Mouse (Mus musculus) kidney, postnatal 0 days (tissue): ENCODE data around the gene Hpca. TPM values are rescaled to one million over a fixed set of nuclear protein-coding genes. Genes with fewer than 3 reads are reported as not detected.

Experiments used
- ATAC-seq: fragments of 200-750 bp; cut with Nextera tagmentation; replicated peaks from 2 replicates; pipeline ENCODE4 v1.8.0; 2017; ENCODE audit warnings: low read depth, moderate number of reproducible peaks, moderate TSS enrichment, moderate library complexity; ENCODE audit not compliant: low FRiP score
- DNase-seq: peaks from one replicate; pipeline ENCODE4 v3.0.0-alpha.2; 2016; ENCODE audit warnings: low spot score
- H3K27ac ChIP-seq: fragments of 300-500 bp; sonication (generic); 2 replicates; pipeline ENCODE4 v1.5.1; 2014; ENCODE audit warnings: mild to moderate bottlenecking
- H3K27me3 ChIP-seq: fragments of 300-500 bp; sonication (generic); 2 replicates; pipeline ENCODE4 v1.6.1; 2014; ENCODE audit warnings: low read length, mixed read lengths; ENCODE audit not compliant: insufficient read depth
- H3K36me3 ChIP-seq: fragments of 300-500 bp; sonication (generic); 2 replicates; pipeline ENCODE4 v1.6.1; 2014; ENCODE audit warnings: low read length, mixed read lengths; ENCODE audit not compliant: insufficient read depth
- H3K4me1 ChIP-seq: fragments of 300-500 bp; sonication (generic); replicated peaks from 2 replicates; pipeline ENCODE4 v1.6.1; 2014; ENCODE audit warnings: antibody characterized with exemption, low read length, mixed read lengths; ENCODE audit not compliant: insufficient read depth
- H3K4me2 ChIP-seq: fragments of 300-500 bp; sonication (generic); 2 replicates; pipeline ENCODE4 v1.6.1; 2014; ENCODE audit warnings: mild to moderate bottlenecking, low read length, moderate library complexity, mixed read lengths
- H3K4me3 ChIP-seq: fragments of 300-500 bp; sonication (generic); replicated peaks from 2 replicates; pipeline ENCODE4 v1.5.1; 2014; ENCODE audit warnings: low read depth, low read length
- H3K9ac ChIP-seq: fragments of 300-500 bp; sonication (generic); 2 replicates; pipeline ENCODE4 v1.6.1; 2014; ENCODE audit warnings: low read depth, low read length
- H3K9me3 ChIP-seq: fragments of 300-500 bp; sonication (generic); replicated peaks from 2 replicates; pipeline ENCODE4 v1.6.1; 2016; ENCODE audit warnings: low read length, inconsistent platforms, mixed read lengths
- CTCF ChIP-seq: IDR thresholded peaks from 2 replicates; pipeline ENCODE4 v1.5.1; 2016; ENCODE audit warnings: antibody characterized with exemption, low read depth, mild to moderate bottlenecking, moderate library complexity
- WGBS: fragments of 180-500 bp; shearing (Covaris S2); extraction: QIAGEN DNeasy Blood & Tissue Kit; methylation state at CpG from one replicate; pipeline ENCODE4 v1.1.7; 2014; 5-methylcytosine and 5-hydroxymethylcytosine counted together
- polyA plus RNA-seq: library from polyadenylated mRNA; unstranded; fragments of >200 nt; fragmentation: Nextera tagmentation; extraction: Ambion mirVana; gene quantifications from 2 replicates; pipeline ENCODE4 v1.2.1, GENCODE M21; 2015

The Hpca gene
- polyA plus RNA-seq, 1 experiment from 2014 or later: 1.0 TPM

DNA sequence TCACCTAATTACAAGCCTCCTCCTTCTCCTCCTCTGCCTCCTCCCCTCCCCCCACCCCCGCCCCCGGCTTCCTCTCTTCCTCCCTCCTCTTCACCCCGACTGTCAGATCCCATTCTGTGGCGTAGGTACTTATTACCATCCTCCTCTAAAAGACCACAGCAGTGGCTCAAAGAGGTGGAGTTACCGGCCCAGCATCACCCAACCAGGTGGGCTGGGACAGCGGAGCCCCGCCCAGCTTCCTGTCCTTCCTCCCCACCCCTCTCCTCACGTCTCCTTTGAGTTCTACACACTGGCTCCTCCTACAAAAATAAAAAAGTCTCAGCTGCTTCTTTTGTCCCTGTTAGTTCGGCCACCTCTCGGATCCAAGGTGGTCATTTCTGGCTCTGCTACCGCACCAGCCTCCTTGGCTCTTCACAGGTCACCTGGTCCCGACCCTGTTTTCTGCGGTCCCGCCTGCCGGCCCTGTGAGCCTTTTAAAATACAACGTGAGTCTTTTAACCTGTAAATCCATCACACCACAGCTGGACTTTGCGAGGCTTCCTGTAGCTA is 9.0 kb upstream of the Hpca start:
- Histone ChIP-seq H3K27ac (peak overlapping the region; percentile 67), H3K4me2 (peak overlapping the region; percentile 56), H3K4me3 (peak overlapping the region; percentile 27), H3K36me3 (no peaks in the 10 kb centered on the region), H3K4me1 (peaks cover 13% of the 10 kb centered on the region), H3K9ac (peak overlapping the region; percentile 14; the same call in 1 of the 2 replicates), H3K27me3 (0 out of 2 replicates have a peak, but pooled peaks cover 1% of the 10 kb centered on the region), H3K9me3 (no peaks in the 10 kb centered on the region)
- peak; percentile 88 for DNase-seq
- peak; percentile 83 for ATAC-seq
- 3% methylated on average over 17 of the region's 17 CpGs for WGBS
- no peak for TF ChIP-seq CTCF

DNA sequence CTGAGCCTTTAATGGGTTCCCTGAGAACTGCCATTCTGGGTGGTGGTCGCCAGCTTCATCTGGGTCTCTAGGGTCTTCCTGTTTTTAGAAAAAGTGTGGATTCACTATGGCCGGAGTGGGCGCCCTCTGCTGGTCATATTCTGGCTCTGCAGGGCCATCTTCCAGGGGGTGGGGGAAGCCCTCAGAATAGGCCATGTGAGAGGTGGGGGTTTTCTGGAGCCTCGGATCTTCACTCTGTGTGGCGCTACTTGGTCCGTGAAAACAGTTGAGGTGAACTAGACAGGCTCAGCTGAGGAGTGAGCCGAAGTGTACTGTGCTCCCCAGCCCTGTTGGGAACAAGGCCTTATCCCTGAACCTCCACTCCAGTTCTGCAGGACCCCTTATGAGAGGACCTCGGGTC is 8.3 kb upstream of the Hpca start:
- ATAC-seq (peak; percentile 37; the same call in 1 of the 2 replicates), DNase-seq (peak; percentile 70)
- H3K4me2 ChIP-seq: peak overlapping the region; percentile 56
- H3K4me1 ChIP-seq: peaks cover 17% of the 10 kb centered on the region
- 0 out of 2 replicates have a peak overlapping the region, but pooled peaks have one; percentile 27 for H3K4me3 ChIP-seq
- H3K27ac ChIP-seq: peak overlapping the region; percentile 67; the same call in 1 of the 2 replicates
- no peaks in the 10 kb centered on the region for H3K27me3 ChIP-seq
- 4% methylated on average over 8 of the region's 8 CpGs for WGBS
- no peaks in the 10 kb centered on the region for H3K36me3 ChIP-seq
- peak; percentile 88 for TF ChIP-seq CTCF
- no peaks in the 10 kb centered on the region for H3K9me3 ChIP-seq
- peak overlapping the region; percentile 14; the same call in 1 of the 2 replicates for H3K9ac ChIP-seq

GRCm38 (mm10) chr4:129129387-129129786 is 7.6 kb upstream of the Hpca start:
- no peak overlapping the region for H3K4me3 ChIP-seq
- no peak overlapping the region for H3K4me2 ChIP-seq
- DNase-seq: peak; percentile 35
- no peak for TF ChIP-seq CTCF
- no peaks in the 10 kb centered on the region for H3K27me3 ChIP-seq
- no peaks in the 10 kb centered on the region for H3K36me3 ChIP-seq
- H3K9me3 ChIP-seq: no peaks in the 10 kb centered on the region
- ATAC-seq: no peak
- H3K27ac ChIP-seq: no peak overlapping the region
- no peak overlapping the region for H3K9ac ChIP-seq
- 17% methylated on average over 9 of the region's 9 CpGs for WGBS
- H3K4me1 ChIP-seq: peaks cover 20% of the 10 kb centered on the region

DNA sequence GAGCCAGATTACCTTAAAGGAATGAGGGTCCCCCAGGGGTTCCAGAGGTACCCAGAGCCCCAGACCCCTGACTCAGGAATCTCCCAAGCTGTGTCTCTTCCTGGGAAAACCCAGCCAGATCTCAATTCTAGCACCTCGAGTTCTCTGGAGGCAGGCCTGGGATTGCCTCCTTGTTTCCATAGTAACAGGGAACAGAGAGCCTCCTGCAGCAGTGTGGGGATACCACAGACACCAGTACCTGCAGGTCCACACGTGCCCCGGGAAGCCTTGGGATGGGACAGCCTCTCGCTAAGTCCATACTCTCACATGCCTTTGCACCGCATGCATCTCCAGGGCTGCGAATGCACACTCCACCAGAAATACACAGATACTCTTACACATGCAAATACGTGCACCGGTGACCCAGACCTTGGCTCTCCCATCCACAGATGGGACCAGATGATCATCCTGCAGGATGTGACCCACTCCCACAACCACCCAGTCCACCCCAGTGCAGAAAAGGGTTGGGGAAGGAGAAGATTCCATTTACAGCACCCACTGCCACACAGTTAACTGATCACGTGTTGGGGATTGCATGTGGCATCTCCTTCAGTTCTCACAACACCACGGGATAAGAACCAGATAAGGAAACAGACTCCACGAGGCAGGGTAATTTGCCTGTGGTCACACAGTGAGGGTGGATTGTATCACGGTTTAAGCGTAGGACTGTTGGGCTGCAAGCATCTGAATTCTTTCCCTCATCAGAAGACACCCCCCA is 6.9 kb upstream of the Hpca start:
- H3K4me3 ChIP-seq: no peak overlapping the region
- no peak overlapping the region for H3K4me2 ChIP-seq
- 47% methylated on average over 13 of the region's 13 CpGs for WGBS
- H3K9me3 ChIP-seq: no peaks in the 10 kb centered on the region
- ATAC-seq: no peak
- H3K27ac ChIP-seq: no peak overlapping the region
- no peaks in the 10 kb centered on the region for H3K36me3 ChIP-seq
- TF ChIP-seq CTCF: no peak
- H3K9ac ChIP-seq: no peak overlapping the region
- no peak for DNase-seq
- peaks cover 20% of the 10 kb centered on the region for H3K4me1 ChIP-seq
- H3K27me3 ChIP-seq: no peaks in the 10 kb centered on the region

GRCm38 (mm10) chr4:129125736-129126451 is 4.1 kb upstream of the Hpca start:
- H3K36me3 ChIP-seq: no peaks in the 10 kb centered on the region
- H3K9ac ChIP-seq: no peak overlapping the region
- no peak for TF ChIP-seq CTCF
- peaks cover 7% of the 10 kb centered on the region for H3K27me3 ChIP-seq
- no peak overlapping the region for H3K27ac ChIP-seq
- H3K4me3 ChIP-seq: no peak overlapping the region
- DNase-seq (peak; percentile 24), ATAC-seq (no peak)
- H3K4me2 ChIP-seq: peak overlapping the region; percentile 35
- peaks cover 20% of the 10 kb centered on the region for H3K4me1 ChIP-seq
- 25% methylated on average over 19 of the region's 19 CpGs for WGBS
- no peaks in the 10 kb centered on the region for H3K9me3 ChIP-seq

- Histone ChIP-seq H3K9ac (no peak overlapping the region), H3K36me3 (no peaks in the 10 kb centered on the region), H3K4me1 (peaks cover 10% of the 10 kb centered on the region; the same call in 1 of the 2 replicates), H3K27me3 (peaks cover 7% of the 10 kb centered on the region), H3K4me3 (no peak overlapping the region), H3K9me3 (no peaks in the 10 kb centered on the region), H3K4me2 (no peak overlapping the region), H3K27ac (no peak overlapping the region)
- ATAC-seq: no peak
- no peak for DNase-seq
- no peak for TF ChIP-seq CTCF
- 5% methylated on average over 13 of the region's 13 CpGs for WGBS
Observed at GRCm38 (mm10) chr4:129124652-129125146, 2.9 kb upstream of the Hpca start.
